Mouse (Mus musculus): ENCODE data around the gene Spata22.

- no peak for TF ChIP-seq POLR2A (IDR thresholded peaks at IDR 0.05; ENCODE audit: control insufficient read depth, low read depth, low read length)
- no peak for TF ChIP-seq CTCF (IDR thresholded peaks at IDR 0.05; ENCODE audit: control insufficient read depth, insufficient read depth, insufficient replicate concordance, low read depth, low read length)
Measured at GRCm38 (mm10) chr11:73284351-73284750, 45.2 kb upstream of the Spata22 start.

Measured in testis, adult 2 months (tissue).